Mouse (Mus musculus): Measurements from ENCODE around the gene Uvrag. TPM values are rescaled to one million over a fixed set of nuclear protein-coding genes. Genes with fewer than 3 reads are reported as not detected.

Uvrag gene
- polyA plus RNA-seq, 1 experiment from 2014 or later, result 12.8 TPM

GRCm38 (mm10) chr7:98962547-98963311, 178.2 kb downstream of the Uvrag start:
- no peak overlapping the region for H3K4me3 ChIP-seq
- peaks cover 2% of the 10 kb centered on the region; the same call in 1 of the 2 replicates for H3K27me3 ChIP-seq (ENCODE audit: insufficient read depth, poor library complexity, severe bottlenecking)
- WGBS, result 45% methylated on average over 13 of the region's 13 CpGs
- no peaks in the 10 kb centered on the region for H3K36me3 ChIP-seq
- no peak overlapping the region for H3K27ac ChIP-seq
- H3K4me1 ChIP-seq (replicated peaks), result peaks cover 17% of the 10 kb centered on the region
- H3K9me3 ChIP-seq, result no peaks in the 10 kb centered on the region
- DNase-seq (ENCODE audit: low spot score), result peak; percentile 69

GRCm38 (mm10) chr7:98962074-98962473, 178.9 kb downstream of the Uvrag start:
- Histone ChIP-seq H3K4me1 (replicated peaks) (peaks cover 10% of the 10 kb centered on the region), H3K27ac (no peak overlapping the region), H3K36me3 (no peaks in the 10 kb centered on the region), H3K4me3 (no peak overlapping the region), H3K9me3 (no peaks in the 10 kb centered on the region), H3K27me3 (ENCODE audit: insufficient read depth, poor library complexity, severe bottlenecking) (peaks cover under 1% of the 10 kb centered on the region; the same call in 1 of the 2 replicates)
- DNase-seq (ENCODE audit: low spot score), result no peak
- 90% methylated on average over 11 of the region's 11 CpGs for WGBS

- Histone ChIP-seq H3K4me3 (no peak overlapping the region), H3K27me3 (ENCODE audit: insufficient read depth, poor library complexity, severe bottlenecking) (no peaks in the 10 kb centered on the region), H3K27ac (no peak overlapping the region), H3K36me3 (no peaks in the 10 kb centered on the region), H3K9me3 (no peaks in the 10 kb centered on the region), H3K4me1 (replicated peaks) (peaks cover 9% of the 10 kb centered on the region)
- 86% methylated on average over 8 of the region's 8 CpGs for WGBS
- no peak for DNase-seq (ENCODE audit: low spot score)
Measured at GRCm38 (mm10) chr7:98960274-98960673, 180.7 kb downstream of the Uvrag start.

GRCm38 (mm10) chr7:98959246-98959645, 181.7 kb downstream of the Uvrag start:
- 95% methylated on average over 5 of the region's 5 CpGs for WGBS
- no peak overlapping the region for H3K27ac ChIP-seq
- no peak for DNase-seq (ENCODE audit: low spot score)
- H3K4me3 ChIP-seq, result no peak overlapping the region
- H3K36me3 ChIP-seq, result no peaks in the 10 kb centered on the region
- peaks cover 11% of the 10 kb centered on the region for H3K4me1 ChIP-seq (replicated peaks)
- no peaks in the 10 kb centered on the region for H3K9me3 ChIP-seq
- H3K27me3 ChIP-seq (ENCODE audit: insufficient read depth, poor library complexity, severe bottlenecking), result no peaks in the 10 kb centered on the region

- no peak overlapping the region for H3K4me3 ChIP-seq
- no peaks in the 10 kb centered on the region for H3K27me3 ChIP-seq (ENCODE audit: insufficient read depth, poor library complexity, severe bottlenecking)
- no peaks in the 10 kb centered on the region for H3K9me3 ChIP-seq
- no peak overlapping the region for H3K27ac ChIP-seq
- DNase-seq (ENCODE audit: low spot score), result peak; percentile 38
- peaks cover 20% of the 10 kb centered on the region for H3K4me1 ChIP-seq (replicated peaks)
- no peaks in the 10 kb centered on the region for H3K36me3 ChIP-seq
- WGBS, result 23% methylated on average over 11 of the region's 11 CpGs
Measured at GRCm38 (mm10) chr7:98958172-98958571, 182.8 kb downstream of the Uvrag start.

- H3K9me3 ChIP-seq, result no peaks in the 10 kb centered on the region
- H3K4me1 ChIP-seq (replicated peaks), result peaks cover 20% of the 10 kb centered on the region
- no peak overlapping the region for H3K27ac ChIP-seq
- H3K36me3 ChIP-seq, result no peaks in the 10 kb centered on the region
- no peaks in the 10 kb centered on the region for H3K27me3 ChIP-seq (ENCODE audit: insufficient read depth, poor library complexity, severe bottlenecking)
- 77% methylated on average over 8 of the region's 8 CpGs for WGBS
- H3K4me3 ChIP-seq, result no peak overlapping the region
- no peak for DNase-seq (ENCODE audit: low spot score)
Measured at GRCm38 (mm10) chr7:98957111-98957741, 183.7 kb downstream of the Uvrag start.

GRCm38 (mm10) chr7:98956609-98957008, 184.3 kb downstream of the Uvrag start:
- DNase-seq (ENCODE audit: low spot score), result no peak
- H3K4me3 ChIP-seq, result no peak overlapping the region
- no peaks in the 10 kb centered on the region for H3K27me3 ChIP-seq (ENCODE audit: insufficient read depth, poor library complexity, severe bottlenecking)
- no peaks in the 10 kb centered on the region for H3K9me3 ChIP-seq
- no peak overlapping the region for H3K27ac ChIP-seq
- H3K36me3 ChIP-seq, result no peaks in the 10 kb centered on the region
- peaks cover 20% of the 10 kb centered on the region for H3K4me1 ChIP-seq (replicated peaks)
- WGBS, result 90% methylated on average over 1 of the region's 1 CpGs

- peaks cover 22% of the 10 kb centered on the region for H3K4me1 ChIP-seq (replicated peaks)
- H3K4me3 ChIP-seq, result no peak overlapping the region
- H3K36me3 ChIP-seq, result no peaks in the 10 kb centered on the region
- H3K27me3 ChIP-seq (ENCODE audit: insufficient read depth, poor library complexity, severe bottlenecking), result no peaks in the 10 kb centered on the region
- H3K9me3 ChIP-seq, result no peaks in the 10 kb centered on the region
- 76% methylated on average over 3 of the region's 3 CpGs for WGBS
- no peak overlapping the region for H3K27ac ChIP-seq
- no peak for DNase-seq (ENCODE audit: low spot score)
Measured at GRCm38 (mm10) chr7:98953649-98954048, 187.3 kb downstream of the Uvrag start.

- H3K4me3 ChIP-seq, result no peak overlapping the region
- no peaks in the 10 kb centered on the region for H3K9me3 ChIP-seq
- WGBS, result 77% methylated on average over 3 of the region's 3 CpGs
Measured at GRCm38 (mm10) chr7:98944986-98945385, 196.0 kb downstream of the Uvrag start.

GRCm38 (mm10) chr7:98943687-98944086, 197.3 kb downstream of the Uvrag start:
- WGBS, result 92% methylated on average over 5 of the region's 5 CpGs
- no peak for DNase-seq (ENCODE audit: low spot score)
- no peaks in the 10 kb centered on the region for H3K9me3 ChIP-seq
- no peak overlapping the region for H3K27ac ChIP-seq
- 0 out of 2 replicates have a peak, but pooled peaks cover 4% of the 10 kb centered on the region for H3K4me1 ChIP-seq (replicated peaks)
- no peaks in the 10 kb centered on the region for H3K36me3 ChIP-seq
- H3K4me3 ChIP-seq, result no peak overlapping the region
- H3K27me3 ChIP-seq (ENCODE audit: insufficient read depth, poor library complexity, severe bottlenecking), result no peaks in the 10 kb centered on the region

More at GRCm38 (mm10) chr7:98944986-98945385, 196.0 kb downstream of the Uvrag start:
- H3K27me3 ChIP-seq (ENCODE audit: insufficient read depth, poor library complexity, severe bottlenecking), result no peaks in the 10 kb centered on the region
- peaks cover 7% of the 10 kb centered on the region; the same call in 1 of the 2 replicates for H3K4me1 ChIP-seq (replicated peaks)
- H3K36me3 ChIP-seq, result no peaks in the 10 kb centered on the region
- no peak overlapping the region for H3K27ac ChIP-seq
- no peak for DNase-seq (ENCODE audit: low spot score)

GRCm38 (mm10) chr7:98942746-98943145, 198.2 kb downstream of the Uvrag start:
- no peak for DNase-seq (ENCODE audit: low spot score)
- no peak overlapping the region for H3K4me3 ChIP-seq
- H3K27ac ChIP-seq, result no peak overlapping the region
- no peaks in the 10 kb centered on the region for H3K9me3 ChIP-seq
- H3K27me3 ChIP-seq (ENCODE audit: insufficient read depth, poor library complexity, severe bottlenecking), result no peaks in the 10 kb centered on the region
- WGBS, result 85% methylated on average over 6 of the region's 6 CpGs
- peaks cover 11% of the 10 kb centered on the region for H3K4me1 ChIP-seq (replicated peaks)
- H3K36me3 ChIP-seq, result no peaks in the 10 kb centered on the region

- Histone ChIP-seq H3K4me1 (replicated peaks) (peaks cover 26% of the 10 kb centered on the region), H3K9me3 (no peaks in the 10 kb centered on the region), H3K27ac (no peak overlapping the region), H3K4me3 (no peak overlapping the region), H3K27me3 (ENCODE audit: insufficient read depth, poor library complexity, severe bottlenecking) (no peaks in the 10 kb centered on the region), H3K36me3 (no peaks in the 10 kb centered on the region)
- DNase-seq (ENCODE audit: low spot score), result no peak
- 90% methylated on average over 6 of the region's 6 CpGs for WGBS
Measured at GRCm38 (mm10) chr7:98939194-98939593, 201.7 kb downstream of the Uvrag start.

GRCm38 (mm10) chr7:98938621-98939020, 202.3 kb downstream of the Uvrag start:
- Histone ChIP-seq H3K9me3 (no peaks in the 10 kb centered on the region), H3K4me3 (no peak overlapping the region)
- WGBS, result 89% methylated on average over 7 of the region's 7 CpGs

More at GRCm38 (mm10) chr7:98938621-98939020, 202.3 kb downstream of the Uvrag start:
- no peaks in the 10 kb centered on the region for H3K36me3 ChIP-seq
- DNase-seq (ENCODE audit: low spot score), result no peak
- no peaks in the 10 kb centered on the region for H3K27me3 ChIP-seq (ENCODE audit: insufficient read depth, poor library complexity, severe bottlenecking)
- no peak overlapping the region for H3K27ac ChIP-seq
- H3K4me1 ChIP-seq (replicated peaks), result peaks cover 26% of the 10 kb centered on the region

Data from hindbrain, embryonic 10.5 days (tissue).